Comparison of ENCODE assay signal across 23 mouse cellular contexts in the genomic region with DNA sequence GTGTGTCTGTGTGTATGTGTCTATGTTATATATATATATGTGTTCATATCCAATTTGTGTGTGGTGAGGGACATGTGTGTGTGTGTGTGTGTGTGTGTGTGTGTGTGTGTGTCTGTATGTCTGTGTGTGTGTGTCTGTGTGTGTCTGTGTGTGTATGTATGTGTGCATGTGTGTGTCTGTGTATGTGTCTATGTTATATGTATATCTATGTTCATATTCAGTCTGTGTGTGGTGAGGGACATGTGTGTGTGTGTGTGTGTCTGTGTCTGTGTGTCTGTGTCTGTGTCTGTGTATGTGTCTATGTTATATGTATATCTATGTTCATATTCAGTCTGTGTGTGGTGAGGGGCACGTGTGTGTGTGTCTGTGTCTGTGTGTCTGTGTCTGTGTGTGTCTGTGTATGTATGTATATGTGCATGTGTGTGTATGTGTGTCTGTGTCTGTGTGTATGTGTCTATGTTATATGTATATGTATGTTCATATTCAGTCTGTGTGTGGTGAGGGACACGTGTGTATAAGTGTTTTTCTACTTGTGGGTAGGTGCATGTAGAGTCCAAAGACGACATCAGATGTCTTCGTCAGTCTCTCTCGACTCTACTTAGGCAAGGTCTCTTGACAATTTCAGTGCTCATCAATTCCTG.
DNase-seq lines count a peak whose midpoint lies in the region; ATAC-seq lines count a peak whose summit lies in the region.
"Had no signal": no experiment of that assay in that cellular context is flagged by ENCODE, and none has a peak within 500 bp of the region (broad histone marks: within the 10 kb centered on the region; RNA-seq: fewer than 3 reads in every experiment).

No protein-coding gene starts in this region.

- H3K27me3 ChIP-seq in embryonic facial prominence, embryonic 11.5 days (ENCODE audit: control insufficient read depth, insufficient read depth, low read length) = no peaks in the 10 kb centered on the region
- no peaks in the 10 kb centered on the region for H3K27me3 ChIP-seq in embryonic facial prominence, embryonic 10.5 days (replicated peaks; ENCODE audit: low read depth, poor library complexity, severe bottlenecking)
- H3K27me3 ChIP-seq in heart, embryonic 15.5 days = no peaks in the 10 kb centered on the region
- H3K27me3 ChIP-seq in lung, embryonic 15.5 days = no peaks in the 10 kb centered on the region
- H3K27me3 ChIP-seq in forebrain, embryonic 16.5 days (replicated peaks; ENCODE audit: control insufficient read depth, insufficient read depth, low read length) = no peaks in the 10 kb centered on the region
- H3K27me3 ChIP-seq: CH12.LX had no signal

- no peak for DNase-seq in embryonic facial prominence, embryonic 11.5 days (ENCODE audit: low spot score)
- no peak for DNase-seq in embryonic facial prominence, embryonic 10.5 days (ENCODE audit: low spot score)
- no peak for DNase-seq in heart, postnatal 36 days
- no peak for DNase-seq in lung, adult 18-20 months
- DNase-seq in gastrocnemius, postnatal 25 days = no peak
- DNase-seq: adrenal gland, adult 2 months; cerebellum, adult 2 months; cerebellum, postnatal 14 days; heart, postnatal 4 days; kidney, postnatal 25 days; liver; lung, embryonic 14.5 days; spleen, adult 18-20 months; thymus, postnatal 25 days had no signal

- no peaks in the 10 kb centered on the region for H3K9me3 ChIP-seq in embryonic facial prominence, embryonic 11.5 days (replicated peaks; ENCODE audit: control insufficient read depth, low read length)
- no peaks in the 10 kb centered on the region for H3K9me3 ChIP-seq in embryonic facial prominence, embryonic 10.5 days
- H3K9me3 ChIP-seq in heart, embryonic 15.5 days (replicated peaks) = no peaks in the 10 kb centered on the region
- H3K9me3 ChIP-seq in lung, embryonic 15.5 days = no peaks in the 10 kb centered on the region
- H3K9me3 ChIP-seq in forebrain, embryonic 16.5 days (ENCODE audit: control insufficient read depth, low read length) = no peaks in the 10 kb centered on the region
- H3K9me3 ChIP-seq: midbrain, embryonic 12.5 days had no signal

- no peaks in the 10 kb centered on the region for H3K4me1 ChIP-seq in embryonic facial prominence, embryonic 11.5 days (ENCODE audit: control insufficient read depth, insufficient read depth, low read length)
- no peaks in the 10 kb centered on the region for H3K4me1 ChIP-seq in embryonic facial prominence, embryonic 10.5 days
- peaks cover 15% of the 10 kb centered on the region for H3K4me1 ChIP-seq in heart, embryonic 15.5 days (replicated peaks)
- H3K4me1 ChIP-seq in lung, embryonic 15.5 days = 0 out of 2 replicates have a peak, but pooled peaks cover 10% of the 10 kb centered on the region
- H3K4me1 ChIP-seq in forebrain, embryonic 16.5 days (replicated peaks; ENCODE audit: control insufficient read depth, insufficient read depth, low read length) = peaks cover 4% of the 10 kb centered on the region; the same call in 1 of the 2 replicates
- H3K4me1 ChIP-seq: midbrain, embryonic 12.5 days had no signal

- no peaks in the 10 kb centered on the region for H3K36me3 ChIP-seq in embryonic facial prominence, embryonic 11.5 days (replicated peaks; ENCODE audit: control insufficient read depth, insufficient read depth, low read depth, low read length)
- H3K36me3 ChIP-seq in embryonic facial prominence, embryonic 10.5 days (replicated peaks) = no peaks in the 10 kb centered on the region
- no peaks in the 10 kb centered on the region for H3K36me3 ChIP-seq in heart, embryonic 15.5 days
- H3K36me3 ChIP-seq in lung, embryonic 15.5 days = no peaks in the 10 kb centered on the region
- H3K36me3 ChIP-seq in forebrain, embryonic 16.5 days (ENCODE audit: control insufficient read depth, insufficient read depth) = no peaks in the 10 kb centered on the region
- H3K36me3 ChIP-seq: midbrain, embryonic 12.5 days had no signal

- intact Hi-C loops in heart, postnatal 36 days (cut with DNase I) = no loop called here

- ATAC-seq in embryonic facial prominence, embryonic 11.5 days (replicated peaks; ENCODE audit: insufficient number of reproducible peaks, low FRiP score, low TSS enrichment, low read depth) = peak; percentile 72; the same call in 1 of the 2 replicates
- 0 out of 2 replicates have a peak, but pooled peaks have one; percentile 7 for ATAC-seq in heart, embryonic 15.5 days (replicated peaks; ENCODE audit: insufficient number of reproducible peaks, insufficient read depth, low FRiP score, low read depth)
- ATAC-seq in lung, embryonic 15.5 days (ENCODE audit: borderline replicate concordance, extremely low read depth, low FRiP score, low TSS enrichment) = peak; percentile 31; the same call in 1 of the 2 replicates
- ATAC-seq in forebrain, embryonic 16.5 days = peak; percentile 38; the same call in 1 of the 2 replicates
- ATAC-seq: activated CD4-positive, CD25-positive, alpha-beta regulatory T cell, adult 4 months; intestine, postnatal 0 days had no signal

- H3K4me2 ChIP-seq in embryonic facial prominence, embryonic 11.5 days (ENCODE audit: low read depth, low read length) = no peak overlapping the region
- H3K4me2 ChIP-seq in heart, embryonic 15.5 days = no peak overlapping the region
- no peak overlapping the region for H3K4me2 ChIP-seq in lung, embryonic 15.5 days
- H3K4me2 ChIP-seq in forebrain, embryonic 16.5 days (ENCODE audit: low read length) = no peak overlapping the region
- H3K4me2 ChIP-seq: lung, embryonic 14.5 days; midbrain, embryonic 12.5 days had no signal

- no peak overlapping the region for H3K4me3 ChIP-seq in embryonic facial prominence, embryonic 11.5 days (ENCODE audit: low read depth, low read length)
- no peak overlapping the region for H3K4me3 ChIP-seq in embryonic facial prominence, embryonic 10.5 days
- no peak overlapping the region for H3K4me3 ChIP-seq in heart, embryonic 15.5 days
- H3K4me3 ChIP-seq in lung, embryonic 15.5 days = no peak overlapping the region
- H3K4me3 ChIP-seq in forebrain, embryonic 16.5 days (replicated peaks; ENCODE audit: low read length) = no peak overlapping the region
- H3K4me3 ChIP-seq: midbrain, embryonic 12.5 days; myocyte had no signal

- no peak overlapping the region for H3K9ac ChIP-seq in embryonic facial prominence, embryonic 11.5 days (replicated peaks; ENCODE audit: low read length)
- no peak overlapping the region for H3K9ac ChIP-seq in heart, embryonic 15.5 days
- no peak overlapping the region for H3K9ac ChIP-seq in lung, embryonic 15.5 days
- H3K9ac ChIP-seq in forebrain, embryonic 16.5 days (replicated peaks; ENCODE audit: low read depth, low read length) = no peak overlapping the region
- H3K9ac ChIP-seq: liver, embryonic 14.5 days; lung, embryonic 14.5 days; midbrain, embryonic 12.5 days had no signal

- H3K27ac ChIP-seq in embryonic facial prominence, embryonic 11.5 days (replicated peaks; ENCODE audit: low read depth, low read length) = no peak overlapping the region
- no peak overlapping the region for H3K27ac ChIP-seq in embryonic facial prominence, embryonic 10.5 days (replicated peaks)
- H3K27ac ChIP-seq in heart, embryonic 15.5 days = no peak overlapping the region
- H3K27ac ChIP-seq in lung, embryonic 15.5 days = no peak overlapping the region
- no peak overlapping the region for H3K27ac ChIP-seq in forebrain, embryonic 16.5 days (ENCODE audit: low read length)
- H3K27ac ChIP-seq: liver, embryonic 14.5 days; midbrain, embryonic 12.5 days had no signal

- 84% methylated on average over 5 of the region's 5 CpGs for WGBS in embryonic facial prominence, embryonic 11.5 days
- 91% methylated on average over 5 of the region's 5 CpGs for WGBS in embryonic facial prominence, embryonic 10.5 days
- 88% methylated on average over 5 of the region's 5 CpGs for WGBS in heart, embryonic 15.5 days
- 93% methylated on average over 5 of the region's 5 CpGs for WGBS in lung, embryonic 15.5 days
- 90% methylated on average over 5 of the region's 5 CpGs for WGBS in forebrain, embryonic 16.5 days

Comparison
In these comparisons a context has a peak if more than half of its experiments do, and no peak if none do; other contexts are left out.
1. ATAC-seq: peak in every context shown above with its lines; median percentile 72 in embryonic facial prominence, embryonic 11.5 days; 38 in forebrain, embryonic 16.5 days; 31 in lung, embryonic 15.5 days; 7 in heart, embryonic 15.5 days.